Mouse (Mus musculus): ENCODE data around the gene Rplp0.
"Not testable (repeated sequence)": the region's sequence is repeated elsewhere in the genome, so short reads cannot be mapped to it uniquely, and the experiment has no call there.

The Rplp0 gene

DNA sequence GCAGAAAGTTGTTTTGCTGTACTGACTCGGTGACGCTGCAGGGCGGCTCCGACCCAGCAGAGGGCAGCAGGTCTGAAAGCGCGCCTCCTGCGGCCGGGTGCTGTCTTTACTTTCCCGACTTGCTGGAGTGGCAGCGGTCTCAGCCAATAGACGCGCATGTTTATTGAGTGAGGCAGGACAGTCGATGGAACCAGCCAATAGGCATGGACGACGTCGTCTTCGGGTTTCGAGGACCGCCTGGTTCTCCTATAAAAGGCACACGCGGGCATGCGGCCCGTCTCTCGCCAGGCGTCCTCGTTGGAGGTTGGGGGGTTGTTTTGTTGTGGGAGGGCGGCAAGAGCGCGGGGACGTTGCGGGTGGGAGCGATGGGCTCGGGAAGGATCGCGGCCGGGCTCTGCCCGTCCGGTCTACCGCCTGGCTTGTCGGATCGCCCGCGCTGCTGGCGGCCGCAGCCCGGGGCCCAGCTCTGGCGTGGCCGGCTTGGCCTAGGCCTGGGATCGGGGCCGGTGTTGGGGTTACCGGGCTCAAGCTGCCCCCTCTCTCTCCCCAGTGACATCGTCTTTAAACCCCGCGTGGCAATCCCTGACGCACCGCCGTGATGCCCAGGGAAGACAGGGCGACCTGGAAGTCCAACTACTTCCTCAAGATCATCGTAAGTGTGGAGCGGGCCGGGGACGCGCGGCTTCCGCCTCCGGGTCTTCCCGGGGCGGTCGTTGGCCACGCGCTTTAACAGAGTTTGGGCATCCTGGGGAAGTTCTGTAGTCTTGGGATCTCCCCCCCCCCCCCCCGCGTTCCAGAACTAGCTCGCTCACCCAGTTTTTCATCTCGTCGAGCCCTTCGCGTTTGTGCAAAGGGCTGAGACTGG lies at the start of gene Rplp0:
TSS of gene Rplp0 (plus strand) at position 231 of the 865 bp plus-strand sequence.
- peak; percentile 99 to 100 for DNase-seq

- no peak for DNase-seq
Measured at GRCm38 (mm10) chr5:115509790-115510689, 49.2 kb upstream of the Rplp0 start.

- DNase-seq: no peak
Measured at GRCm38 (mm10) chr5:115512375-115512774, 46.9 kb upstream of the Rplp0 start.

- DNase-seq: no peak
Measured at GRCm38 (mm10) chr5:115513246-115513645, 46.0 kb upstream of the Rplp0 start.

DNA sequence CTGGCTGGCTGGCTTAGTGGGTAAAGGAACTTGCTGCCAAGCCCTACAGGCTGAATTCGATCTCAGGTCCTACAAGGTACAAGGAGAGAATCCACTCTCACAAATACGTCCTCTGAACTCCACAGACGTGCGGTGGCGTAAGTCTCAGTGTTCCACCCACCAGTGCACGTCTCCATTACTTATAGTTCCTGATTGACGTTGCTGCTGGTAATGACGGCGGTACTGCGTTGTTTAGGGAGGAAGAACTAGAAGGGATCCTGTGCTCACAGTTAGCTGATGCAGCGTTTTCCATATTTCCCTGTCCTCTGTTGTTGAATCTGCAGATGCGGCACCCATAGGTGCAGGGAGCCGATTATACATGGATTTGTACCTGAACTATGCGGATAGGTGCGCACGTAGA lies 45.5 kb upstream of the Rplp0 start:
- DNase-seq: no peak

GRCm38 (mm10) chr5:115514346-115514745 lies 44.9 kb upstream of the Rplp0 start:
- no peak for DNase-seq

GRCm38 (mm10) chr5:115514896-115515587 lies 44.2 kb upstream of the Rplp0 start:
- DNase-seq: peak; percentile 86 to 91

GRCm38 (mm10) chr5:115516081-115516907 lies 43.0 kb upstream of the Rplp0 start:
- peak; percentile 77 to 78 for DNase-seq

- no peak for DNase-seq
Measured at GRCm38 (mm10) chr5:115516908-115517307, 42.4 kb upstream of the Rplp0 start.

GRCm38 (mm10) chr5:115517501-115517900 lies 41.8 kb upstream of the Rplp0 start:
- no peak for DNase-seq

DNA sequence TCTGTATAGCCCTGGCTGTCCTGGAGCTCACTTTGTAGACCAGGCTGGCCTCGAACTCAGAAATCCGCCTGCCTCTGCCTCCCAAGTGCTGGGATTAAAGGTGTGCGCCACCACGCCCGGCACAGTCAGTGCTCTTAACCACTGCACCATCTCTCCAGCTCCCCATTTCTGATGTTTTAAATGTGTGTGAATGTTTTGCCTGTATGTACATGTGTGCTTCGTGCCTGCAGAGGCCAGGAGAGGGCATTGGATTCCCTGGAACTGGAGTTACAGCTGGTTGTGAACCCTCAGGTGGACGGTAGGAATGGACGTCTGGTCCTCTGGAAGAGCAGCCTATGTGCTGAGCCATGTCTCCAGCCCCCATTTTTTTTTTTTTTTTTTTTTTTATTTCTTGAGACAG lies 41.1 kb upstream of the Rplp0 start:
- DNase-seq: not testable (repeated sequence)

GRCm38 (mm10) chr5:115520325-115520869 lies 38.9 kb upstream of the Rplp0 start:
- DNase-seq: peak; percentile 59 to 75

GRCm38 (mm10) chr5:115521553-115522461 lies 37.5 kb upstream of the Rplp0 start:
- peak; percentile 82 to 83 for DNase-seq

GRCm38 (mm10) chr5:115522531-115522930 lies 36.7 kb upstream of the Rplp0 start:
- no peak for DNase-seq

GRCm38 (mm10) chr5:115522981-115523499 lies 36.2 kb upstream of the Rplp0 start:
- DNase-seq: no peak

- DNase-seq: peak; percentile 69 to 85
Measured at GRCm38 (mm10) chr5:115523971-115524370, 35.3 kb upstream of the Rplp0 start.

GRCm38 (mm10) chr5:115524471-115524870 lies 34.8 kb upstream of the Rplp0 start:
- DNase-seq: no peak

GRCm38 (mm10) chr5:115525416-115525815 lies 33.9 kb upstream of the Rplp0 start:
- no peak for DNase-seq

GRCm38 (mm10) chr5:115525943-115526342 lies 33.3 kb upstream of the Rplp0 start:
- peak in 1 of 2 experiments; percentile 56 for DNase-seq
